Mouse (Mus musculus) ovary, postnatal 10 days (tissue): ENCODE measurements around the gene Olfr395.
"Not testable (repeated sequence)": the region's sequence is repeated elsewhere in the genome, so short reads cannot be mapped to it uniquely, and the experiment has no call there.

Source experiments
- DNase-seq: peaks from one replicate; pipeline ENCODE4 v3.0.0; 2022; ENCODE audit warnings: low spot score

Gene Olfr395

GRCm38 (mm10) chr11:73909199-73909598 is at the start of gene Olfr395:
Olfr395 (minus strand) TSS chr11:73909299.
- not testable (repeated sequence) for DNase-seq

- no peak for DNase-seq
Measured at GRCm38 (mm10) chr11:73936377-73936776, 27.3 kb upstream of the Olfr395 start, which contains the start of gene Olfr23. Olfr23 (plus strand) TSS chr11:73936677.

GRCm38 (mm10) chr11:73890671-73891070 is 18.4 kb downstream of the Olfr395 start, which contains the start of gene Olfr394:
Olfr394 (minus strand) TSS chr11:73890771.
- no peak for DNase-seq
